Mouse (Mus musculus): Measurements from ENCODE around the gene Wrap73. TPM values are rescaled to one million over a fixed set of nuclear protein-coding genes. Genes with fewer than 3 reads are reported as not detected.

Wrap73 gene
- polyA plus RNA-seq, 1 experiment from 2014 or later: 46.8 TPM

DNA sequence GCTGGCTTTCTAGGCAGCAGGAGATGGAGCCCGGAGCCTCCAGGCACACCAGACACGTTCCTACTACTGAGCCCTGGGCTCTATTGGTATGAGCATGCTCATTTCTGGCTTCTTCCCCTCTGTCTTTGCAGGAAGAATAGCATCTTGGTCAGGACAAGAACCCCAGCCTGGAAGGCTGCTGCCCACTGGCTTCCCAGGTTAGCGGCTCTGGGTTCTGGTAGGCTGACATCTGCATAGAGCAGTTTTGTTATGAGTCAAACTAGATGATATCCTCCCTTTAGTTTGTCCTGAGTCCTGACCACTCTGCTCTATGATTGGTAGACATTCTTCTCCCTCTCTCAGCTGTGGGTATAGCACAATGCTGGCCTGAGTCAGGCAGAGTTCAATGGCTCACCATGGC is 14.9 kb upstream of the Wrap73 start:
- 74% methylated on average over 3 of the region's 3 CpGs for WGBS
- DNase-seq (ENCODE audit: low spot score): no peak
- H3K4me1 ChIP-seq (replicated peaks; ENCODE audit: control insufficient read depth, insufficient read depth, low read length): peaks cover 7% of the 10 kb centered on the region
- no peak for ATAC-seq (replicated peaks; ENCODE audit: low FRiP score)
- no peaks in the 10 kb centered on the region for H3K9me3 ChIP-seq (ENCODE audit: control insufficient read depth, low read length)
- no peaks in the 10 kb centered on the region for H3K36me3 ChIP-seq (ENCODE audit: control insufficient read depth, insufficient read depth, low read length)
- H3K27me3 ChIP-seq (replicated peaks; ENCODE audit: control insufficient read depth, insufficient read depth, low read length): peaks cover 5% of the 10 kb centered on the region
- no peak overlapping the region for H3K4me2 ChIP-seq
- no peak overlapping the region for H3K27ac ChIP-seq (ENCODE audit: low read depth, low read length)
- no peak overlapping the region for H3K4me3 ChIP-seq (ENCODE audit: low read depth, low read length)
- H3K9ac ChIP-seq (ENCODE audit: low read depth, low read length): no peak overlapping the region

DNA sequence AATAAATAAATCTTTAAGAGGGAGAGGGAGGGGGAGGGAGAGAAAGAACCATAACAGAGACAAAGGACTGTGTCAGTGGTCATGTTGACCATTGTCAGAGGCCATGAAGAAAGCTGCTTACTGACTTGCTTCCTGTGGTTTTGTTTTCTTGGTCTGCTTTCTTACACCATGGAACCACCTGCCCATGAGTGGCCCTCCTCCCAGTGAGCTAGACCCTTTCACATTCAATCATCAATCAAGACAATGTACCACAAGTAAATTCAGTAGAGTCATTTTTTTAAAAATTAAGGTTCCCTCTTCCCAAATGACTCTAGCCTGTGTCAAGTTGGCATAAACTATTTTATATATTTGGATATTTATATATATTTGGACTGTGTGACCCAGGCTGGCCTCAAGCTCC is 12.2 kb upstream of the Wrap73 start:
- H3K9ac ChIP-seq (ENCODE audit: low read depth, low read length): no peak overlapping the region
- no peaks in the 10 kb centered on the region for H3K36me3 ChIP-seq (ENCODE audit: control insufficient read depth, insufficient read depth, low read length)
- H3K4me1 ChIP-seq (replicated peaks; ENCODE audit: control insufficient read depth, insufficient read depth, low read length): no peaks in the 10 kb centered on the region
- H3K4me3 ChIP-seq (ENCODE audit: low read depth, low read length): no peak overlapping the region
- no peaks in the 10 kb centered on the region for H3K9me3 ChIP-seq (ENCODE audit: control insufficient read depth, low read length)
- no peak for ATAC-seq (replicated peaks; ENCODE audit: low FRiP score)
- no peak for DNase-seq (ENCODE audit: low spot score)
- H3K4me2 ChIP-seq: no peak overlapping the region
- peaks cover 16% of the 10 kb centered on the region for H3K27me3 ChIP-seq (replicated peaks; ENCODE audit: control insufficient read depth, insufficient read depth, low read length)
- no peak overlapping the region for H3K27ac ChIP-seq (ENCODE audit: low read depth, low read length)

DNA sequence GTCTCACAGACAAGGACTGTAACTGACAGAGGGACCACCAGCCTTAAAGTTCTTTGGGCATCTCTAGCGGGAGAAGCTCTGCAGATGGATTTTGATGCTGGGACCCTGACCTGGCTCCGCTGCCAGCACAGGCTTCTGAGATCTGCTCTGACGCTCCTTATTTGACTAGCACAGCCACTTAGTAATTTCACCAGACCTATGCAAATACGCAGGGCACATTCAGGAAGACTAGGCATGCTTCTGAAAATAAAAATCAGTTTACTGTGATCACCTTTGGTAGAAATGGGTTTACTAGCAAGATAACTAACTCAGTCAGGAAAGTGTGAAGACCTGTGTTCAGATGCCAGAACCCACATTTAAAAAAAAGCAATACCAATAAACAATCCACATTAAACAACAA is 10.3 kb upstream of the Wrap73 start:
- peaks cover 28% of the 10 kb centered on the region for H3K27me3 ChIP-seq (replicated peaks; ENCODE audit: control insufficient read depth, insufficient read depth, low read length)
- ATAC-seq (replicated peaks; ENCODE audit: low FRiP score): no peak

DNA sequence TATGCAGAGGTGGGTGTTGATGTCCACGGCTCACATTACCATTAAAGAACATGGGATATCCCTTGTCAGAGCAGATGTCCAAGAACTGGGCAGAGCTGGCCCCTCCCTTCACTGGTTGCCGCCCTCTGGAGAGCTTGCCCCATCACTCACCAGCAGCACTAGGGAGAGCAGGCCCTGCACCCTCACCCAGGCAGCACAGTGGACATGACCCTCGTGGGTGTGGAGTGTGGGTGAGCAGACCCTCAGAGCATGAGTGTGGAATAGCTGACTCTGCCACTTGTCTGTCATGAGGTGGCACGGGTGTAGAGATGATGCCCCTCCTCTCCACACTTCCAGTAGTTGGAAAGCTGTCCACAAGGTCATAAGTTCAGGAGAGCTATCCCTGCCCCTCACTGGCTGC is 7.4 kb upstream of the Wrap73 start:
- H3K27ac ChIP-seq (ENCODE audit: low read depth, low read length): no peak overlapping the region
- H3K4me3 ChIP-seq (ENCODE audit: low read depth, low read length): no peak overlapping the region
- H3K36me3 ChIP-seq (ENCODE audit: control insufficient read depth, insufficient read depth, low read length): no peaks in the 10 kb centered on the region
- H3K9me3 ChIP-seq (ENCODE audit: control insufficient read depth, low read length): no peaks in the 10 kb centered on the region
- H3K4me1 ChIP-seq (replicated peaks; ENCODE audit: control insufficient read depth, insufficient read depth, low read length): no peaks in the 10 kb centered on the region
- ATAC-seq (replicated peaks; ENCODE audit: low FRiP score) (0 out of 2 replicates have a peak, but pooled peaks have one; percentile 20), DNase-seq (ENCODE audit: low spot score) (no peak)
- H3K27me3 ChIP-seq (replicated peaks; ENCODE audit: control insufficient read depth, insufficient read depth, low read length): peaks cover 53% of the 10 kb centered on the region
- no peak overlapping the region for H3K9ac ChIP-seq (ENCODE audit: low read depth, low read length)
- H3K4me2 ChIP-seq: no peak overlapping the region
- 60% methylated on average over 4 of the region's 4 CpGs for WGBS

More for the DNA sequence above, 10.3 kb upstream of the Wrap73 start:
- Histone ChIP-seq H3K4me1 (replicated peaks; ENCODE audit: control insufficient read depth, insufficient read depth, low read length) (no peaks in the 10 kb centered on the region), H3K36me3 (ENCODE audit: control insufficient read depth, insufficient read depth, low read length) (no peaks in the 10 kb centered on the region), H3K9ac (ENCODE audit: low read depth, low read length) (no peak overlapping the region), H3K4me3 (ENCODE audit: low read depth, low read length) (no peak overlapping the region), H3K4me2 (no peak overlapping the region), H3K27ac (ENCODE audit: low read depth, low read length) (no peak overlapping the region), H3K9me3 (ENCODE audit: control insufficient read depth, low read length) (no peaks in the 10 kb centered on the region)
- WGBS: 70% methylated on average over 4 of the region's 4 CpGs
- no peak for DNase-seq (ENCODE audit: low spot score)

DNA sequence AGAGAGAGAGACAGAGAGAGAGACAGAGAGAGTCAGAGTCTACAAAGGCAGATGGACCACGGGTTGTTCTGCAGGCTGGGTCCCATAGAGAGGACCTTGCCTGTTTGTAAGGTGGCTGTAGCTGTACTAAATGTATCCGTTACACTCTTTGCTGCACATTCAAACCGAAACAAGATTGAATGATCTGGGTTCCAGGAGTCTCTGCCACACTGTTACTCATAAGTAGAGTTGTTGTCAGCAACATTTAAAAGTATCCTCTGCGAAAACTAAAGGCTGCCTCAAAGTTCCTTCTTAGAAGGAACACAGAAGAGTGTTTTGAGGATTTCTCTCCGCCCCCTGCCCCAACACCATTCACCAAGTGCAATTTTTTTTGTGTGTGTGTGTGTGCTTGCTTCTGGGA is 5.0 kb upstream of the Wrap73 start:
- Histone ChIP-seq H3K9ac (ENCODE audit: low read depth, low read length) (no peak overlapping the region), H3K27me3 (replicated peaks; ENCODE audit: control insufficient read depth, insufficient read depth, low read length) (peaks cover 74% of the 10 kb centered on the region), H3K27ac (ENCODE audit: low read depth, low read length) (no peak overlapping the region), H3K4me3 (ENCODE audit: low read depth, low read length) (no peak overlapping the region), H3K4me1 (replicated peaks; ENCODE audit: control insufficient read depth, insufficient read depth, low read length) (peaks cover 4% of the 10 kb centered on the region; the same call in 1 of the 2 replicates), H3K9me3 (ENCODE audit: control insufficient read depth, low read length) (no peaks in the 10 kb centered on the region), H3K36me3 (ENCODE audit: control insufficient read depth, insufficient read depth, low read length) (no peaks in the 10 kb centered on the region), H3K4me2 (no peak overlapping the region)
- ATAC-seq (replicated peaks; ENCODE audit: low FRiP score) (no peak), DNase-seq (ENCODE audit: low spot score) (no peak)
- 62% methylated on average over 5 of the region's 5 CpGs for whole genome bisulfite sequencing

DNA sequence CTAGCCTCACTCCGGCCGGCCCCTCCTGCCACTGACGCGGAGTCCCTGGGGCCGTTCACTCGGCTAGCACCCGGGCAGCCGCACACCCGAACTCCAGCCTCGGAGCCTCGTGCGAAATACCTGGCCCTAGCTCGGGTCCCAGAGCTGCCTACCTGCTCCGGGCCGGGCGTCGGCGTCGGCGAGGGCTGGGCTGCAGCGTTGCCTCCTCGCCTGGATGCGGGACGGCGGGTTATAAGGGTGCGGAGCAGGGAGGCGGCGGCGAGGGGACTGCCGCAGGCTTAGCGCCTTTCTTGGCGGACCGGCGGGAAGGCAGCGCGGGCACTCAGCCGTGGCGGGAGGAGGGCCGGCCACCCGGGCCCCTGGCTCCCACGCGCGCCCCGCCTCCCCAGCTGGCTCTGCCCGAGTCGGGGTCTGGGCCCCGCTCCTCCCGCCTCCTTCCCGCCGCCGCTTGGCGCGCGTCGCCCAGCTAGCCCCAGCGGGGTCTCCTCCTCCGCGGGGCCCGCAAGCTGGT is 2.4 kb upstream of the Wrap73 start:
- Histone ChIP-seq H3K4me1 (replicated peaks; ENCODE audit: control insufficient read depth, insufficient read depth, low read length) (peaks cover 12% of the 10 kb centered on the region), H3K27ac (ENCODE audit: low read depth, low read length) (no peak overlapping the region), H3K27me3 (replicated peaks; ENCODE audit: control insufficient read depth, insufficient read depth, low read length) (peaks cover 65% of the 10 kb centered on the region), H3K9me3 (ENCODE audit: control insufficient read depth, low read length) (no peaks in the 10 kb centered on the region), H3K4me3 (ENCODE audit: low read depth, low read length) (peak overlapping the region; percentile 90), H3K4me2 (peak overlapping the region; percentile 71), H3K36me3 (ENCODE audit: control insufficient read depth, insufficient read depth, low read length) (no peaks in the 10 kb centered on the region), H3K9ac (ENCODE audit: low read depth, low read length) (peak overlapping the region; percentile 16; the same call in 1 of the 2 replicates)
- DNase-seq (ENCODE audit: low spot score) (peak; percentile 53), ATAC-seq (replicated peaks; ENCODE audit: low FRiP score) (no peak)
- WGBS: under 1% methylated on average over 53 of the region's 59 CpGs

DNA sequence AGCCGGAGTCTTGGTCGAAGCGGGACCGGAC is 2.2 kb upstream of the Wrap73 start, which contains the start of gene Trp73:
Gene Trp73, minus strand, starts transcription at position 27 of the 31 bp plus-strand sequence.
- Histone ChIP-seq H3K27me3 (replicated peaks; ENCODE audit: control insufficient read depth, insufficient read depth, low read length) (peaks cover 64% of the 10 kb centered on the region), H3K4me1 (replicated peaks; ENCODE audit: control insufficient read depth, insufficient read depth, low read length) (peaks cover 12% of the 10 kb centered on the region), H3K27ac (ENCODE audit: low read depth, low read length) (no peak within 1 kb of the TSS), H3K9me3 (ENCODE audit: control insufficient read depth, low read length) (no peaks in the 10 kb centered on the region), H3K36me3 (ENCODE audit: control insufficient read depth, insufficient read depth, low read length) (no peaks in the 10 kb centered on the region), H3K4me2 (peak within 1 kb of the TSS; percentile 71), H3K4me3 (ENCODE audit: low read depth, low read length) (peak within 1 kb of the TSS; percentile 90), H3K9ac (ENCODE audit: low read depth, low read length) (peak within 1 kb of the TSS; percentile 16; the same call in 1 of the 2 replicates)
- DNase-seq (ENCODE audit: low spot score): no peak
- no peak for ATAC-seq (replicated peaks; ENCODE audit: low FRiP score)
- WGBS: 4% methylated on average over 4 of the region's 4 CpGs

DNA sequence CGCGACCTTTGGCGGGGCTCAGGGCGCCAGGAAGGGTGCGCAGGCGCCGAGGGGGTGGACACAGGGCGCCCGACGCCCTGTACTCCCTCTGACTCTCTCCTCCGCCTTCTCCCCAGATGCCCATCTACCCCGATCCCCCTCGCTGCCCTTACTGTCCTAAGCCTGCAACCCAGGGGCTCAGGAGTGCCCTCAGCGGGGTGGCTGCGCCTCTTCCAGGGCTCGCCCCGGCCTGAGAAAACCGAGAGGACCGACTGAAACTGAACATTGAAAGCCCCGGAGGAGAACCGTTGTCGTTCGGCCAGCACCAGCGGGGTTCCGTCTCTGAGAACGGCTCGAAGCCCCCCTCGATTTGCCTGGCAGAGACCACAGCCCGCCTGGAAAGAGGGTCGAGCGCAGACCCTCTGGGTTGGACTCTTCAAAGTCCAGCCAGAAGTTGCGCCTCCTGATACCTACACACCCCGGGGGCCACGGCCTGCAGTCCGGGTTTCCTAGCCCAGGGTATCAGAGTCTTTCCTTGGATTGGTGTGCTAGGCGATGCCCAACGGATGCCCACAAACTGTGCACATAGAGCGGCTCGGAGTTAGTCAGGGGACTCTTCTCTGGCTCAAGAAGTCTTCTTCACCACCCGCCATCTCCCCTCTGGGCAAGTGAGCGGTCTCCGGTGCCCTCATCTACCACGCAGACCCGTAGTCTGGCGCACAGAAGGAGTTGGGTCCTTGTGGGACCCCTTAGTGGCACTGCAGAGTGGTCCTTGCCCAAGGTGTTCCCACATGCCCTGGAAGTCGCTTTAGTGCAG is 1.8 kb upstream of the Wrap73 start:
- ATAC-seq (replicated peaks; ENCODE audit: low FRiP score) (no peak), DNase-seq (ENCODE audit: low spot score) (peak; percentile 42)
- no peaks in the 10 kb centered on the region for H3K36me3 ChIP-seq (ENCODE audit: control insufficient read depth, insufficient read depth, low read length)
- peaks cover 60% of the 10 kb centered on the region for H3K27me3 ChIP-seq (replicated peaks; ENCODE audit: control insufficient read depth, insufficient read depth, low read length)
- 4% methylated on average over 46 of the region's 46 CpGs for WGBS
- H3K9ac ChIP-seq (ENCODE audit: low read depth, low read length): no peak overlapping the region
- H3K27ac ChIP-seq (ENCODE audit: low read depth, low read length): no peak overlapping the region
- H3K9me3 ChIP-seq (ENCODE audit: control insufficient read depth, low read length): no peaks in the 10 kb centered on the region
- peaks cover 12% of the 10 kb centered on the region for H3K4me1 ChIP-seq (replicated peaks; ENCODE audit: control insufficient read depth, insufficient read depth, low read length)
- H3K4me2 ChIP-seq: peak overlapping the region; percentile 71
- peak overlapping the region; percentile 90 for H3K4me3 ChIP-seq (ENCODE audit: low read depth, low read length)

All from liver, embryonic 11.5 days (tissue).